Mouse (Mus musculus) liver, embryonic 12.5 days (tissue): Measurements from ENCODE around the gene Thbs3. TPM values are rescaled to one million over a fixed set of nuclear protein-coding genes. Genes with fewer than 3 reads are reported as not detected.

Experiments
- ATAC-seq: fragments of 200-750 bp; cut with Nextera tagmentation; 2 replicates; pipeline ENCODE4 v1.8.0; 2017; ENCODE audit warnings: moderate number of reproducible peaks, mild to moderate bottlenecking, moderate library complexity
- H3K27ac ChIP-seq: fragments of 300-500 bp; sonication (generic); 2 replicates; pipeline ENCODE4 v1.5.1; 2016; ENCODE audit warnings: mild to moderate bottlenecking
- H3K27me3 ChIP-seq: fragments of 300-500 bp; sonication (generic); replicated peaks from 2 replicates; pipeline ENCODE4 v1.6.1; 2016; ENCODE audit warnings: mild to moderate bottlenecking, moderate library complexity
- H3K36me3 ChIP-seq: fragments of 300-500 bp; sonication (generic); 2 replicates; pipeline ENCODE4 v1.6.1; 2016; ENCODE audit warnings: mild to moderate bottlenecking, moderate library complexity
- H3K4me1 ChIP-seq: fragments of 300-500 bp; sonication (generic); 2 replicates; pipeline ENCODE4 v1.6.1; 2016
- H3K4me2 ChIP-seq: fragments of 300-500 bp; sonication (generic); 2 replicates; pipeline ENCODE4 v1.6.1; 2016; ENCODE audit warnings: mild to moderate bottlenecking, moderate library complexity
- H3K4me3 ChIP-seq: fragments of 300-500 bp; sonication (generic); 2 replicates; pipeline ENCODE4 v1.5.1; 2016; ENCODE audit warnings: mild to moderate bottlenecking, moderate library complexity
- H3K9ac ChIP-seq: fragments of 300-500 bp; sonication (generic); 2 replicates; pipeline ENCODE4 v1.6.1; 2016; ENCODE audit warnings: mild to moderate bottlenecking, moderate library complexity
- H3K9me3 ChIP-seq: fragments of 300-500 bp; sonication (generic); replicated peaks from 2 replicates; pipeline ENCODE4 v1.6.1; 2016; ENCODE audit warnings: mild to moderate bottlenecking, moderate library complexity
- WGBS: fragments of 180-500 bp; shearing (Covaris S2); methylation state at CpG from one replicate; pipeline ENCODE4 v1.1.7; 2016; ENCODE audit not compliant: insufficient replicate concordance; 5-methylcytosine and 5-hydroxymethylcytosine counted together
- polyA plus RNA-seq: library from polyadenylated mRNA; unstranded; fragments of >200 nt; fragmentation: Nextera tagmentation; extraction: Ambion mirVana; gene quantifications from 2 replicates; pipeline ENCODE4 v1.2.1, GENCODE M21; 2016

The Thbs3 gene
- polyA plus RNA-seq, 1 experiment from 2014 or later, result 1.7 TPM

DNA sequence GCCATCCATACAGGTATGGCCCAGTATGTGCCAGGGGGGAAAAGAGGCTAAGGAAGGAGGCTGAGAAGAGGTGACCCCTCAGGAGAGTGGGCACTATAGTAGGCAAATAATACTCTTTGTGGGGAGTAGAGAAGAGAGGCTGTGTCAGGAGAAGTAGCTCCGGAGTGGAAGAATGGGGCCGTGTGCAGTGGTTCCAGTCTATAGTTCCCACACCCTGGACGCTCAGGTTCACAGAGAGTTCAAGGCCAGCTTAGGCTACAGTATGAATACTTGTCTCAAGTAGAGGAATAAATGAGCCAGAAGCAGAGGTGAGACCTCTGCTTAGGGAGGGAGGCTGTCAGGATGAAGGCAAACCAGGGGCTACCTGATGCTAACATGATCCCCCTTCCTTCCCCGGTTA, 14.3 kb downstream of the Thbs3 start:
- no peak overlapping the region for H3K4me2 ChIP-seq
- H3K27me3 ChIP-seq, result peaks cover 89% of the 10 kb centered on the region
- no peaks in the 10 kb centered on the region for H3K9me3 ChIP-seq

DNA sequence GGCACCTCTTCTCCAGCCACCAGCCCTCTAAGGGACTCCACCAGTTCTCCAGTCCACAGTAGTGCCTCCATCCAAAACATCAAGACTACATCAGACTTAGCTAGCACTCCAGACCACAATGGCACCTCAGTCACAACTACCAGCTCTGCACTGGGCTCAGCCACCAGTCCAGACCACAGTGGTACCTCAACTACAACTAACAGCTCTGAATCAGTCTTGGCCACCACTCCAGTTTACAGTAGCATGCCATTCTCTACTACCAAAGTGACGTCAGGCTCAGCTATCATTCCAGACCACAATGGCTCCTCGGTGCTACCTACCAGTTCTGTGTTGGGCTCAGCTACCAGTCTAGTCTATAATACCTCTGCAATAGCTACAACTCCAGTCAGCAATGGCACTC, 15.6 kb downstream of the Thbs3 start:
- no peak overlapping the region for H3K4me3 ChIP-seq
- H3K27me3 ChIP-seq, result peaks cover 89% of the 10 kb centered on the region
- peaks cover 34% of the 10 kb centered on the region for H3K4me1 ChIP-seq
- WGBS, result 39% methylated on average over 2 of the region's 2 CpGs
- ATAC-seq, result no peak
- no peak overlapping the region for H3K4me2 ChIP-seq
- no peak overlapping the region for H3K9ac ChIP-seq
- H3K36me3 ChIP-seq, result no peaks in the 10 kb centered on the region
- no peak overlapping the region for H3K27ac ChIP-seq
- no peaks in the 10 kb centered on the region for H3K9me3 ChIP-seq

More for the DNA sequence above, 14.3 kb downstream of the Thbs3 start:
- H3K9ac ChIP-seq, result no peak overlapping the region
- 57% methylated on average over 4 of the region's 4 CpGs for WGBS
- H3K4me3 ChIP-seq, result no peak overlapping the region
- peaks cover 34% of the 10 kb centered on the region for H3K4me1 ChIP-seq
- no peak for ATAC-seq
- no peaks in the 10 kb centered on the region for H3K36me3 ChIP-seq
- no peak overlapping the region for H3K27ac ChIP-seq

DNA sequence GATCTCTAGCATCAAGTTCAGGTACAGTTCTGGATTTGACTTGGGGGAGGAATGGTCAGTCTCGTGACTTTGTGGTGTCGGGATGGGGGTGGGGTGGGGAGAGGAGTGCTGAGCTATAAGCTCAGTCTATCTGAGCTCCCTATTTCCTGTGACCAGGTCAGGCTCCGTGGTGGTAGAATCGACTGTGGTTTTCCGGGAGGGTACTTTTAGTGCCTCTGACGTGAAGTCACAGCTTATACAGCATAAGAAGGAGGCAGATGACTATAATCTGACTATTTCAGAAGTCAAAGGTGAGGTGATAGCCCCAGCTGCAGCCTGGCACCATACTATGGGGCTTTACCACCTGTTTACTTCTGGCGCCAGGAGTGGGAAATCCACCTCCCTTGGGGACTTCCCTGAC, 16.4 kb downstream of the Thbs3 start:
- Histone ChIP-seq H3K36me3 (no peaks in the 10 kb centered on the region), H3K4me1 (peaks cover 29% of the 10 kb centered on the region), H3K9ac (no peak overlapping the region), H3K9me3 (no peaks in the 10 kb centered on the region), H3K4me2 (no peak overlapping the region), H3K27me3 (peaks cover 89% of the 10 kb centered on the region), H3K4me3 (no peak overlapping the region), H3K27ac (no peak overlapping the region)
- ATAC-seq, result no peak
- WGBS, result 21% methylated on average over 7 of the region's 7 CpGs

DNA sequence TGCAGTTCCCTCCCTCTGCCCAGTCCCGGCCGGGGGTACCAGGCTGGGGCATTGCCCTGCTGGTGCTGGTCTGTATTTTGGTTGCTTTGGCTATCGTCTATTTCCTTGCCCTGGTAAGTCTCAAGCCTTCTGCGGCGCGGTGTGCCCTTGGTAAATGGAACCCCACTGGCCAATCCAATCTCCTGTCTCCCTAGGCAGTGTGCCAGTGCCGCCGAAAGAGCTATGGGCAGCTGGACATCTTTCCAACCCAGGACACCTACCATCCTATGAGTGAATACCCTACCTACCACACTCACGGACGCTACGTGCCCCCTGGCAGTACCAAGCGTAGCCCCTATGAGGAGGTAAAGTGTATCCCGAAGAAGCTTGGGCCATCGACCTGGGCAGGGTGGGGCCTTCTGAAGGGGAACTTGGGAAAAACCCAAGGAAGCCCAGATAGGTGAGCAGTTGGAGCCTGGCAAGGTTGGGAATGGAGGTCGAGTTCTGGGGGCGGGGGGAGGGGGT, 16.8 kb downstream of the Thbs3 start:
- peaks cover 24% of the 10 kb centered on the region for H3K4me1 ChIP-seq
- no peak overlapping the region for H3K4me2 ChIP-seq
- no peak overlapping the region for H3K9ac ChIP-seq
- H3K27ac ChIP-seq, result no peak overlapping the region
- H3K36me3 ChIP-seq, result no peaks in the 10 kb centered on the region
- WGBS, result 65% methylated on average over 16 of the region's 16 CpGs
- H3K9me3 ChIP-seq, result no peaks in the 10 kb centered on the region
- H3K27me3 ChIP-seq, result peaks cover 89% of the 10 kb centered on the region
- no peak for ATAC-seq
- H3K4me3 ChIP-seq, result no peak overlapping the region

DNA sequence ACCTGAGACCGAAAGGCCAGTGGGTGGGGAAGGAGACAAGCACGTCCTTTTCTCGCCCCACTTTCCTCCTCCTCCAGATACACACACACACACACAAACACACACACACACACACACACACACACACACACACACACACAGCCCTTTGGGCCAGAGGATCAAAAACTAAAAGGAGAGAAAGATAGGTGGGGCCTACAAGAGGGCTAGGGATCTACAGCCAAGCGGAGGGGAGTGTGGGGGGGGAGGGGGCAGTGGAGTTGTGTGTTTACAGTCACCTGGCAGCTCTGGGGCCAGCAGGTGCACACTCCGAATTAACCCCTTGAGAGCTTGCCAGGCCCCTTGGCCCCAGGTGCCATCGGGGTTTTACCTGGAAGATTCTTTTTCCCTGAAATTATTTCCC, 17.6 kb downstream of the Thbs3 start:
- no peak overlapping the region for H3K9ac ChIP-seq
- 60% methylated on average over 5 of the region's 6 CpGs for WGBS
- H3K36me3 ChIP-seq, result no peaks in the 10 kb centered on the region
- no peak for ATAC-seq
- H3K27me3 ChIP-seq, result peaks cover 85% of the 10 kb centered on the region
- H3K9me3 ChIP-seq, result no peaks in the 10 kb centered on the region
- H3K4me3 ChIP-seq, result no peak overlapping the region
- no peak overlapping the region for H3K4me2 ChIP-seq
- no peak overlapping the region for H3K27ac ChIP-seq
- H3K4me1 ChIP-seq, result peaks cover 16% of the 10 kb centered on the region

DNA sequence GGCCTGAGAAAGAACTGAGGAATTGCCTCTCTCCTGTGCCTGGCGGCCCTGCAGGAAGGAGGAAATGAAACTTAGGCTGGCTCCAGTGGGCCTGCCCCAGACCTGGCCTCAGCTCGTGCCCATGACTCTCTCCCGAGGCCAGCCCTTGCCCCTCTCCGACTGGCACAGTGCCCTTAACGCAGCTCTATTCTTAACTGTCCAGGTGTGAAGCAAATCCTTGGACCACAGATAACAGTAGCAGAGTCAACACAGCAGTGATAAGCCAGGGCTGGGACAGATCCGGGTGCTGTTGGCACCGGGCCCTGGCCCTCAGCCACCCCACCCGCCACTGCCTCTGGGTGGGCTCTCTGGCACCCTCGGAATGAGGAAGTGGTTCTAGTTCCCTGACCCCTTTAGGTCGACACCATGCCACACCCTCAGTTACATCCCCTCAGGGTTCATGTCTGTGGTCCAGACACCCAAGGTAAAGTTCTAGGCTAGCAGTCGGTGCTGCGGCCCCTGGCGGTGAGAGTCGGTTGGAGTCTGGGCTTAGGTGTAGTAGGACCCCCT, 18.7 kb downstream of the Thbs3 start:
- no peak for ATAC-seq
- no peak overlapping the region for H3K27ac ChIP-seq
- no peak overlapping the region for H3K4me3 ChIP-seq
- H3K36me3 ChIP-seq, result no peaks in the 10 kb centered on the region
- peaks cover 85% of the 10 kb centered on the region for H3K27me3 ChIP-seq
- no peak overlapping the region for H3K9ac ChIP-seq
- no peak overlapping the region for H3K4me2 ChIP-seq
- no peaks in the 10 kb centered on the region for H3K9me3 ChIP-seq
- WGBS, result 50% methylated on average over 14 of the region's 14 CpGs
- peaks cover 10% of the 10 kb centered on the region for H3K4me1 ChIP-seq

DNA sequence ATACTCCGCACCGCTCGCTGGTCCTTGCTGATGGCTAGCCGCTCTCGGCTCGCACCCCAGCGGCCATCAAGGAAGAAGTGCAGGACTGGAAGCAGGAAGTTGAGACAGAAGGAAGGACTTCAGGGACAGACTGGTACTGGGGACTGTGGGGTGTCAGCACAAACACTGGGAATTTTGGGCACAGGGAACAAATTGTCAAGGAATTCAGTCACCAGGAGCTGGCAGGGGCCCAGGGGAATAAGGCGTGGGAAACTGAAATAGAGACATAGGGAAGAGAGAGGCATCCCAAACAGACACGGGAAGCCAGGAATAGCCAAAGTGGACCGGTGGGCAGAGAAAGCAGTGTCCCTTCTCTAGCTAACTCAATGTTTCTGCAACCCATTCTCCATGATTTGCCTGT, 21.5 kb downstream of the Thbs3 start:
- WGBS, result 75% methylated on average over 10 of the region's 10 CpGs
- no peak for ATAC-seq
- no peak overlapping the region for H3K9ac ChIP-seq

DNA sequence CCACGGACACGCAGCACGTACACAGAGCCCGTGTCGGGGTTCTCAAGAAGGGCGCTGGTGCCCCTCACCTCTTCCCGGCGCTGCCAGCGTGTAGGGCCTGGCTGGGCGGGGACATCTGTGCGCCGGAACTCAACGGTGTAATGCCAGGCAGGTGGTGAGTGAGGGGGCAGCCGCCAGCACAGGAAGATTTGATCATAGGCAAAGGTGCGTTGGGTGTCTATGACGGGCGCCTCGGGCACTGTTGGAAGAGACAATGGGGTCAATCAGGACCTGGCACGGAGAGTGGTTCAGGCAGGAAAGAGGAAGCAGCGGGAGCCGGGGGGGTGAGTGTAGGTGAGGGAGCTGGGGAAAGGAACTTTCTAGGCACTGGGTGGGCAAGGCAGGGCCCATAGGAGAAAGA, 22.7 kb downstream of the Thbs3 start:
- Histone ChIP-seq H3K27me3 (peaks cover 64% of the 10 kb centered on the region), H3K4me1 (peaks cover 7% of the 10 kb centered on the region), H3K27ac (no peak overlapping the region), H3K36me3 (no peaks in the 10 kb centered on the region), H3K9me3 (no peaks in the 10 kb centered on the region), H3K4me2 (no peak overlapping the region), H3K9ac (no peak overlapping the region), H3K4me3 (no peak overlapping the region)
- no peak for ATAC-seq
- WGBS, result 78% methylated on average over 21 of the region's 21 CpGs

More for the DNA sequence above, 21.5 kb downstream of the Thbs3 start:
- H3K9me3 ChIP-seq, result no peaks in the 10 kb centered on the region
- H3K4me1 ChIP-seq, result peaks cover 10% of the 10 kb centered on the region
- no peak overlapping the region for H3K4me3 ChIP-seq
- peaks cover 68% of the 10 kb centered on the region for H3K27me3 ChIP-seq
- no peaks in the 10 kb centered on the region for H3K36me3 ChIP-seq
- no peak overlapping the region for H3K27ac ChIP-seq
- H3K4me2 ChIP-seq, result no peak overlapping the region

DNA sequence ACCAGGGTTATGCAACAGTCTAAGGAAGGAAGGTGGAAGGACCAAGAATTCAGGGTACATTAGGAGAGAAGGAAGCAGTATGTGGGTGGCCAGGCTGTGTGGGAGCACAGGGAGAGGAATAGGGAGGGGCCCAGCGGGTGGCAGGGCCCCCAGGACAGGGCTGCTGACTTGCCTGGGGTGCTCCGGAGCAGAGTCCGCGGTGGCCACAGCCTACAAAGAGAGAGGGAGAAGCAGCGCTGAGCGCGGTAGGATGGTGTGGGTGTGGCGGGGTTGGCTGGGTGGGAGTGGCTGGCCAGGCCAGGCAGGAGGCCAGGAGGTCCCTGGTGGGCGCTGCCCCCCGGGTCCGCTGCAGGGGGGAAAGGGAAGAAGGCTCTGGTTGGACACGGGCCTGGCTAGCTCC, 23.5 kb downstream of the Thbs3 start:
- WGBS, result 56% methylated on average over 12 of the region's 12 CpGs
- peak; percentile 33; the same call in 1 of the 2 replicates for ATAC-seq

DNA sequence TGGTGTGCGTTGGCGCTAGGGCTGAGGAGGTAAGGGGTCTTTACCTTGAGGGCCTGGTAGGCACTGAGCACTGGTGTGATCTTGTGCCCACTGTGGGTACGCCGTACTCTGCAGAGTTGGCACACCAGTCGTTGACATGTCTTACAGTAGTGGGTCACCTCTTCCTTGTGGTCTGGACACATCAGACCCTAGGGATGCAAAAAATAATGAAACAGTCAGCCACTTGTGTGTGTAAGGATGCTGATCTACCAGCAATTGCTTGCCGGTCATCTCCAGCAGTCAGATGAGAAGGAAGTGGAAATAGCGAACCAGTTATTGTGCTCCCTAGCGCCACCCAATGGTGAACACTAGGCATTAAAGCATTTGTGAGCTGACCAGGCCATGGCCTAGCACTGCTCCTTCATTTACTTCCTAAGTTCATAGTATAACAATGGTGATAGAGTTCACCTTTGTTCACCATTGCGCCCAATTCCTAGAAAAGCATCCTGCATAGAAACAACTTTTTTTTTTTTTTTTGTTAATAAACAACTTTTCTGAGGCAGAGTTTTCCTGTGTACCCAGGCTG, 27.4 kb downstream of the Thbs3 start:
- 58% methylated on average over 9 of the region's 9 CpGs for WGBS
- no peak for ATAC-seq

More for the DNA sequence above, 23.5 kb downstream of the Thbs3 start:
- peaks cover 11% of the 10 kb centered on the region for H3K4me1 ChIP-seq
- H3K36me3 ChIP-seq, result no peaks in the 10 kb centered on the region
- no peak overlapping the region for H3K9ac ChIP-seq
- no peak overlapping the region for H3K4me3 ChIP-seq
- H3K9me3 ChIP-seq, result no peaks in the 10 kb centered on the region
- H3K4me2 ChIP-seq, result no peak overlapping the region
- no peak overlapping the region for H3K27ac ChIP-seq
- H3K27me3 ChIP-seq, result peaks cover 69% of the 10 kb centered on the region

DNA sequence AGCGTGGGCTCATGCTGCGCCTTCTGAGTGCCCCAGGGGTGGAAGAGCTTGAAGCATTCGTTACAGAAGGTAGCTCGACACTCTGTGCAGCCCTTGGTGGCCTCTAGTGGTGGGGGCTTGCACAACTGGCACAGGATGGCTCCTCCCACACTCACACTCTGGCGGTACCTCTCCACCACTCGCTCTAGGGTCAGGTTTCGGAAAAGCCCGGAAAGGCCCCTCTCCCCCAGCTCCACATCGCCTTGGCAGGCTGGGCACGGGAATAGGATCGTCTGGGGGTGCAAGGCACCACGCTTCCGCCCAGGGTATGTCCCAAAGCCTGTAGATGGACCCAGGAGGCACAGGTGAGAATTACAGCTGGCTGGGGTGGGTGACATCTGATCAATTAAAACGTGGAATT, 28.6 kb downstream of the Thbs3 start:
- H3K4me1 ChIP-seq, result peaks cover 52% of the 10 kb centered on the region
- 18% methylated on average over 14 of the region's 14 CpGs for whole genome bisulfite sequencing
- peaks cover 53% of the 10 kb centered on the region for H3K27me3 ChIP-seq
- ATAC-seq, result no peak
- H3K9me3 ChIP-seq, result no peaks in the 10 kb centered on the region
- H3K27ac ChIP-seq, result no peak overlapping the region
- no peak overlapping the region for H3K4me3 ChIP-seq
- peaks cover 7% of the 10 kb centered on the region for H3K36me3 ChIP-seq
- H3K9ac ChIP-seq, result no peak overlapping the region
- peak overlapping the region; percentile 31 for H3K4me2 ChIP-seq

More for the DNA sequence above, 27.4 kb downstream of the Thbs3 start:
- Histone ChIP-seq H3K27me3 (peaks cover 63% of the 10 kb centered on the region), H3K36me3 (no peaks in the 10 kb centered on the region), H3K27ac (no peak overlapping the region), H3K4me2 (no peak overlapping the region), H3K9me3 (no peaks in the 10 kb centered on the region), H3K4me3 (no peak overlapping the region), H3K4me1 (peaks cover 46% of the 10 kb centered on the region), H3K9ac (no peak overlapping the region)

DNA sequence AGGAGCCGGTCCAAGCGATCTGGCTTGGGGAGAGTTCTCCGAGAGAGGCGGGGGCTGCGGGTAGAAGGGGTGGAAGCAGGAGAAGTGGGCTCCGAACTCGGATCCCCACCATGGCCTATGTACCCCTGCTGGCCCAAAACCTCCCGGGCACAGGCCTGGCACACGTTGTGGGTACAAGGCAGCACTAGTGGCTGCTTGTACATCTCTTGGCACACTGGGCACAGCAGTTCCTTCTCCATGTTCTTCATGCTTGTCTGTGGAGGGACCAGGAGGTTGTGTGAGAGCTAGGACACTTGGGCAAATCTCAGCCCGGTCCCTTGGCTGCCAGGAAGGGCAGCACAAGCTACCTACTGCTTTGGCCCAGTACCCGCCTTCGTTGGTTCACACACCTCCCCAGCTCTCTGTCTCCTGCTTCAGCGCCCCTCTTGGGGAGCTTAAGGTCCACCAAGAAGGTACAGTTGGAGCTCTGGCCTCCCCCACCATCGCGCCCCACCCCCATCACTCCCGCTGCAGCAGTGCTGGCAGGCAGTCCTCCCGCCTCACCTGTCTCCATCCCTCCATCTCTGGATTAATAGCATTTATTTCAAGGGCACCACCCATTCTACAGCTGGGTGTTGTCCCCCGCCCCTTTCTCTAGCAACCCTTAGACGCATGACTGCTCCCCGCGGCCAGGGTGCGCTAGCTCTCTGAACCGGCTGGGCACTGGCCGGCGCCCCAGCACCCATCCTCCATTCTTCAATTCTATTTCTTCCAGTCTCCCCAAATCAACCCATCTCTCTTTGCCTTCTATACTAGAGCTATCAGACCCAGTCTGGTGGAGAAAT, 29.4 kb downstream of the Thbs3 start:
- no peak for ATAC-seq
- Histone ChIP-seq H3K27ac (no peak overlapping the region), H3K4me3 (peak overlapping the region; percentile 75), H3K4me1 (peaks cover 49% of the 10 kb centered on the region), H3K36me3 (peaks cover 14% of the 10 kb centered on the region), H3K9me3 (no peaks in the 10 kb centered on the region), H3K9ac (0 out of 2 replicates have a peak overlapping the region, but pooled peaks have one; percentile 13), H3K4me2 (peak overlapping the region; percentile 88), H3K27me3 (peaks cover 46% of the 10 kb centered on the region)
- 14% methylated on average over 25 of the region's 25 CpGs for WGBS
